14 mouse cellular contexts compared by ENCODE assay signal in genomic region chr7:133382032-133382712, GRCm38 (mm10).
DNase-seq lines count a peak whose midpoint lies in the region; ATAC-seq and TF ChIP-seq lines count a peak whose summit lies in the region.
"Had no signal": no experiment of that assay in that cellular context is flagged by ENCODE, and none has a peak within 500 bp of the region (broad histone marks: within the 10 kb centered on the region; RNA-seq: fewer than 3 reads in every experiment).

No protein-coding gene starts in this region.

- H3K9me3 ChIP-seq in lung, postnatal 0 days (ENCODE audit: low read length): no peaks in the 10 kb centered on the region
- no peaks in the 10 kb centered on the region for H3K9me3 ChIP-seq in forebrain, embryonic 11.5 days (ENCODE audit: control insufficient read depth, low read length)
- H3K9me3 ChIP-seq: embryonic facial prominence, embryonic 12.5 days; midbrain, embryonic 12.5 days had no signal

- peak; percentile 12 for DNase-seq in heart, postnatal 4 days
- DNase-seq in heart, adult 9 months (ENCODE audit: low spot score in 2 of 2): no peak
- peak; percentile 33 for DNase-seq in lung, postnatal 0 days (ENCODE audit: low spot score)
- no peak for DNase-seq in lung, postnatal 4 days
- DNase-seq in adipocyte (ENCODE audit: low spot score): peak; percentile 2
- no peak for DNase-seq in forebrain, embryonic 11.5 days (ENCODE audit: low spot score)
- no peak for DNase-seq in right cerebral cortex, postnatal 10 days (ENCODE audit: low spot score in 2 of 2)
- DNase-seq: adrenal gland, adult 8-10 months; right cerebral cortex, postnatal 25 days; thymus, postnatal 25 days had no signal

- ATAC-seq in lung, postnatal 0 days: no peak; the same call in 1 of the 2 replicates
- no peak for ATAC-seq in forebrain, embryonic 11.5 days (replicated peaks; ENCODE audit: low FRiP score)
- ATAC-seq: CD4-positive, CD25-positive, alpha-beta regulatory T cell, adult 4 months; Patski had no signal

- 33% methylated on average over 7 of the region's 7 CpGs for WGBS in lung, postnatal 0 days
- 76% methylated on average over 7 of the region's 7 CpGs for WGBS in forebrain, embryonic 11.5 days

- no peak overlapping the region for H3K4me2 ChIP-seq in lung, postnatal 0 days (replicated peaks; ENCODE audit: low read depth, low read length)
- no peak overlapping the region for H3K4me2 ChIP-seq in forebrain, embryonic 11.5 days (ENCODE audit: low read depth, low read length, severe bottlenecking)
- H3K4me2 ChIP-seq: embryonic facial prominence, embryonic 12.5 days; midbrain, embryonic 12.5 days had no signal

- no peaks in the 10 kb centered on the region for H3K4me1 ChIP-seq in lung, postnatal 0 days (ENCODE audit: insufficient read depth, low read depth, low read length)
- H3K4me1 ChIP-seq in forebrain, embryonic 11.5 days (replicated peaks; ENCODE audit: control insufficient read depth, insufficient read depth, low read length): no peaks in the 10 kb centered on the region
- H3K4me1 ChIP-seq: embryonic facial prominence, embryonic 12.5 days had no signal

- no peak overlapping the region for H3K27ac ChIP-seq in lung, postnatal 0 days (ENCODE audit: low read length)
- no peak overlapping the region for H3K27ac ChIP-seq in forebrain, embryonic 11.5 days (ENCODE audit: low read depth, low read length)
- H3K27ac ChIP-seq: embryonic facial prominence, embryonic 12.5 days; midbrain, embryonic 12.5 days had no signal

- no peak for TF ChIP-seq EP300 in lung, postnatal 0 days (IDR thresholded peaks at IDR 0.05)

- TF ChIP-seq CTCF in lung, postnatal 0 days (IDR thresholded peaks at IDR 0.05): no peak

- H3K36me3 ChIP-seq in lung, postnatal 0 days (ENCODE audit: insufficient read depth, low read length): no peaks in the 10 kb centered on the region
- no peaks in the 10 kb centered on the region for H3K36me3 ChIP-seq in forebrain, embryonic 11.5 days (ENCODE audit: control insufficient read depth, insufficient read depth, low read length)
- H3K36me3 ChIP-seq: embryonic facial prominence, embryonic 12.5 days; midbrain, embryonic 12.5 days had no signal

- no peak overlapping the region for H3K4me3 ChIP-seq in lung, postnatal 0 days (ENCODE audit: low read depth, low read length)
- no peak overlapping the region for H3K4me3 ChIP-seq in forebrain, embryonic 11.5 days (ENCODE audit: low read depth, low read length)
- H3K4me3 ChIP-seq: embryonic facial prominence, embryonic 12.5 days; midbrain, embryonic 12.5 days had no signal

- H3K9ac ChIP-seq in lung, postnatal 0 days (replicated peaks; ENCODE audit: low read depth): no peak overlapping the region
- H3K9ac ChIP-seq in forebrain, embryonic 11.5 days (ENCODE audit: low read length): no peak overlapping the region
- H3K9ac ChIP-seq: embryonic facial prominence, embryonic 12.5 days; midbrain, embryonic 12.5 days had no signal

- no peaks in the 10 kb centered on the region for H3K27me3 ChIP-seq in lung, postnatal 0 days (replicated peaks; ENCODE audit: insufficient read depth, low read length)
- H3K27me3 ChIP-seq in forebrain, embryonic 11.5 days (ENCODE audit: control insufficient read depth, insufficient read depth, low read length): no peaks in the 10 kb centered on the region
- H3K27me3 ChIP-seq: embryonic facial prominence, embryonic 12.5 days; Patski had no signal

Comparison
In these comparisons a context has a peak if more than half of its experiments do, and no peak if none do; other contexts are left out.
1. DNase-seq: peak in heart, postnatal 4 days (single experiment), lung, postnatal 0 days (single experiment) and adipocyte (single experiment); none in heart, adult 9 months (0 of 2), lung, postnatal 4 days (0 of 2), forebrain, embryonic 11.5 days (single experiment) and right cerebral cortex, postnatal 10 days (0 of 2).